Mouse (Mus musculus) liver, adult (tissue): ENCODE measurements around the gene Slc12a8.
A peak's percentile ranks its signal among the peaks of the same experiment; 100 is the strongest.

ENCODE experiments used
- GATA4 ChIP-seq: IDR thresholded peaks from 2 replicates; pipeline ENCODE4 v1.6.1; 2014; ENCODE audit warnings: mild to moderate bottlenecking, low read length; ENCODE audit not compliant: insufficient replicate concordance

The Slc12a8 gene

DNA sequence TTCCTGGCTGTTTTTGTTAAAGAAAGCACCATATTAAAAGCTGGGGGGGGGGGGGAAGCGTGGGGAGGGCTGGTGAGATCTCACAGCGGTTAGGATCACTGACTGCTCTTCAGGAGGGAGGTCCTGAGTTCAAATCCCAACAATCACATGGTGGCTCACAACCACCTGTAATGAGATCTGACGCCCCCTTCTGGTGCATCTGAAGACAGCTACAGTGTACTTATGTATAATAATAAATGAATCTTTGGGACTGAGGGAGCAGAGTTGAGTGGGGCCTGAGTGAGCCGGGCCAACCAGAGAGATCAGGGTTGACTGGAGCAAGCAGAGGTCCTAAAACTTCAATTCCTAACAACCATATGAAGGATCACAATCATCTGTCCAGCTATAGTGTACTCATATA is 155.1 kb downstream of the Slc12a8 start:
- no peak for TF ChIP-seq GATA4

DNA sequence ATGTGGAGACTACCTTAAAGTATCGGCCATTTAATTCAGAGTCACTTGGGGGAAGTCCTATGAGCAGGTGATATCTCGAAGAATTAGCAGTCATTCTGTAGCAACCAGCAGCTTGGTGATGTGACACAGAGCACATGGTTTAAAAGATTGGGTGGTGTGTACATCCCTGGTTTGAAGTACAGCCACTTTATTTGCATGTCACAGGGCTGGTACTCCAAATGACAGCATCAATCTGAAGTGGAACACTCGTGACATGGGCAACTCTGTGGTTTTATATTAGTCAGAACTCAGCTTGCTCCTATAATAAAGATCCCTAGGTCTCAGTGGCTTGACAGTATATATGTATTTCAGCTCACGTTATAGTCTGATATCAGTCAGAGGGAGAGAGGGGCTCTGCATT is 155.5 kb downstream of the Slc12a8 start:
- no peak for TF ChIP-seq GATA4

DNA sequence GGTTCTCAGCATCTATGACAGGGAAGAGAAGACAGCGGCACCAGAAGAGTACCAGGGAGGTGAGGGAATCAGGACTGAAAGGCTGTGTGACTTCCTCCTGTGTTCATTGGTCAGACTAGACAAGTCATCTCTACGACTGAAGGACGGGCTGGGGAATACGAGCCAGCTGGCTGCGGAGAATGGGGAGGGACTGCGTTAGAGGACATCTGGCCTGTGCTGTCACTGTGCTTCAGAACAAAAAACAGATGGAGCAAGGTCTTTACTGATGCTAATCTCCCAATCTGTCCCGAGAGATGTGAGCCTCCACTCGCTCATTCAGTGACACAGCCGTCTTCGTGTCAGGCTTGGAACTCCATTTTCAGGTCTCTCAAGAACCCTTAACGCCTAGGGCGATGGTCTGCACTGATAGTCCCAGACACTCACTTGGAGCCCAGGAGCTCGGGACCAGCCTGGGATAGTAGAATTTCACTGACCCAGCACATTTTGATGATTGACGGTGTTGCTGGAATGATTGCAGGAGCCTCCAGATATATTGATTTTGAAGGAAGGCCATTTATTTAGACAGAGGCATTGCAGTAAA is 156.5 kb downstream of the Slc12a8 start:
- no peak for TF ChIP-seq GATA4

DNA sequence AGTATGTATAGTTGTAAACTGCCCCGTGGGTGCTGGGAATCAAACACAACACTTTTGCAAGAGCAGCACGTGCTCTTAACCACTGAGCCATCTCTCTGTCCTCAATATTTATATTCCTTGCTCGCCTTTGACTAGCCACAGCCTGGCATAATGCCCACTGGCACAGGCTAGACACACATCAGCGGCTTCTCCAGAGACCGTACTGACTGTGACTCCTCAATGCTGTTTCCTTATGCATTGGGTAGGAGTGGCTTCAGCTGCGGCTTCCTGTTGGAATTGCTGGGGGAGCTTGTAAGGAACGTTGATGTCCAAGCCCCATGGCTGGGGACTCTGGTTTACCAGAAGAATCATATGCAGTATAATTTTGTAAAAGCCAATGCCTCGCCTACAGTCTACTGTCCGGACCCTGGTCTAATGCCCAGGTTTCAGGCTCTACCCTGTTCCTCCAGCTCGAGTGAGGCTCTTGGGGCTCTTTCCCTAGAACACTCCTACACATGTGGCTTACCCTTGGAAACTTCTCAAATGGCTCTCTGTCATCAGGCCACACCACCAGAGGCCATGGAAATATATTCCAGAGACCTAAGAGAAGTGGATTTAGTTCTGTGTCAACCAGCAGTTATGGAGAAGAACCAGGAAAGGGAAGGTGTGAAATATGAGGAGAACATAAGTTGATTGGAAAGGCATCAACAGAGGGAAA is 158.2 kb downstream of the Slc12a8 start:
- no peak for TF ChIP-seq GATA4

DNA sequence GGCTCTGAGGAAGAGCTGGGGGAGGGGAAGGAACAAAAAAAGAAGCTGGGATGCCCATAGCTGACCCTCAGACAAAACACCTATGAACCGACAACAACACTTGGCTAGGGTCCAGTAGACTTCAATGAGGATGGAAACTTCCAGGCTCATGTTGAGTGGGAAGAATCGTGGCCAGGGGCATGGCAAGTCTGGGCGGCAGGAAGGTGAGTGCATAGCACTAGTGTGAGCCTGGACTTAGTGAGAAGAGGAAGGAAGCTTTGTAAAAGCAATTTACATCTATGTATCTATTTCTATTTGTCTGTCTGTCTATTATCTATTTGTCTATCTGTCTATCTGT is 158.7 kb downstream of the Slc12a8 start:
- no peak for TF ChIP-seq GATA4

DNA sequence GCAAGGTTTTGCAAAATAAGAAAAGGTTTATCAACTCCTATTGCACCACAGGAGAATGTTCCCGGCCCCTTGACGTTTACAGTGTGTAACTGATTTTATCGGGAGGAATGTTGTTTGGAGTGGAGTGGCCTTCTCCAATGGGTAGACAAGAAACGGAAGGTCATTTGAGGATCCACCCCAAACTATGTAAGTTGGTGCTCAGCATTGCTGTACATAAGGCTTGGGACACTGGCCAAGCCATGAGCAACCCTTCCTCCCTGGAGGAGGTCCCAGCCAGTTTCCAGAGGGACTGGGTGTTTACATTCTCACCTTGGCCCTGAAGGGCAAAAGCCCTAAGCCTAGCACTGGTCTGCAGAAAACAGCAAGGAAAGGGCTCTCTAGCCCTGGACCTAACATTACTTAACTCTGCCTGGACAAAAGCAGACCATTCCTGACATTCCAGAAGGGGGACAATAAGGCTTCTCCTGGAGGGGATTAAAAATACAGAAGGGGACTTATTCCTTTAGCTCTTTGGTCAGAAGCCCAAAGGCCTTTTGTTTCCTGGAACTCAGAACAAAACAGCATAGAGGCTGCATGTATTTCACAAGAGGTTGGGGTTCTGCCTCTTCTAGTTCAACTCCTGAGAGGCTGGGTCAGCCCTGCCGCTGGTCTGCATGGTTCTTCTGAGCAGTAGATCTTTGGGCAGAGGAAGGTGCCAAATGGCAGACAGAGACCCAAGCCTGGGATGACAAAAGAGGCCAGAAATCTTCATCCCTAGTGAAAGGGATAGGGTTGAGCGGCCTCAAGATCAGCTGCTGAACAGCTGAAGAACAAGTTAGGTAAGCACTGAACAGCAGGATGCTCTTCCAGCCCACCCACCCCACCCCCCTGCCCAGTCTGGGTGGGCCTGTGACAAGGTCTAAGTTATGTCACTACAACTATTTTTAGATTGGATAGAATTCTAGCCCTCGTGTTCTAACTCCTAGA is 159.5 kb downstream of the Slc12a8 start:
- peak; percentile 31; the same call in 1 of the 2 replicates for TF ChIP-seq GATA4

DNA sequence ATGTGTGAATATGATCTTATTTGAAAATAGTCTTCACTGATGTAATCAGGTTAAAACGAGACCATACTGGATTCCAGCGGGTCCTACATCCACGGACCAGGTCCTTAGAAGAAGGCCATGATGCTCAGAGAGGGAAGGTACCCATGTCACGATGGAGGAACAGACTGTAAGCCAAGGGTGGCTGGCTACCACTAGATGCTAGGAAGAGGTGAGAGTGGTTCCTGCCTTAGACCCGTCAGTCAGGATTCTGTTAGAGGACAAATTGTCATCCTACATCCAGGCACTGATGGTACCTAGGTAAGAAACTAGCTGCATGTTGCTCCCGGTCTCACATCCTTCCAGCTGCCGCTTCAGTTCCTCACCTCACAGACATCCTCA is 160.2 kb downstream of the Slc12a8 start:
- TF ChIP-seq GATA4, result no peak

DNA sequence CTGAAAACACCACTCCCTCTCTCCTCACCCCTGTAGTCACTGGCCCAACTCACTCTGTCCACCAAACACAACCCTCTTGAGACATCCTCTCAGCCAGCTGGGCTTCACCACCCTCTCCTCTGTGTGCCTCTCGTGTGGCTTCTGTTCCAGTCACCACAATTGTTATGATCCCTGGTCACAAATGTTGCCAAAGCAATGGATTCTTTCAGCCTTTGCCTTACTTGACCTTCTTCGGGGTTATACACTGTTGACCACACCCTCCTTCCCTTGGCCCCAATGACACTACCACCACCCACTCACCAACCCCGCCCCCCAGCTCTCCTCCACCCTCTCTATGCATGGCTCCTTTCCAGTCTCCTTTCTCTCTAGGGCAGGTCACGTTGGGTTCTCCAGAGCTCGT is 160.8 kb downstream of the Slc12a8 start:
- no peak for TF ChIP-seq GATA4

DNA sequence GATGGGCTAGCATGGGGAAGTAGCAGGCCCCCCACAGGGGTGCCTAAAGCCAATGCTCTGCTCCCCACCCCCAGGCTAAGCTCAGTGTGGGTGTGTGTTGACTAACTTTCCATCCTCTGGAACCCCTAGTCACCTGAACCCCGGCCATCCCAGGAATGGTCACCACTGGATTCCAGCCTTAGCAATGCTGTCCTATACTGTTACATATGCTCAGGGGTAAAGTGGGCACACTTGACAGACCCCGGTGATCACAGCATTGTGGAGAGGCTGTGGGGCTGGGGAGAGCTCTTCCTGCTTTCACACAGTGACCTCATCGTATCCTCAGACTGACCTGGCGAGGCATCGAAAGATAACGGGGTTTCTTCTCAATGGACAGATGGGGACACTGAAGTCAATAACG is 163.1 kb downstream of the Slc12a8 start:
- TF ChIP-seq GATA4, result no peak

DNA sequence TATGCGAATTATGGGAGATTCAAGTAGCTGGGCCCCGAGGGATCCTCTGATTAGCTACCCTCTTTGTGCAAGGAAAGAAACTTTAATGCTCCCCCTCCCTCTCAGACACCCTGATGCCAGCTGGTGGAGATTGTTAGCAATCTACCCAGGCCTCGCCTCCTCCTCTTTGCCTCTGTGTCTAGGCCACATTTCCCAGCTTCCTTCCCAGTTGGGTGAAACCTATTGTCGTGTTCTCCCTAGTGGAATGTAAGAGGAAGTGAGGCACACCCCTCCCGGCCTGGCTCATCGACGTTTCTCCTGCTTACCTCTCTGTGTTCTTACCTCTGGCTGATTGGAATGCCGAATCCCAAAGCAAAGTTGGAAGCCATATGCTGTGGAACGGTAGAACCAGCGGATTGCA is 163.7 kb downstream of the Slc12a8 start:
- no peak for TF ChIP-seq GATA4

DNA sequence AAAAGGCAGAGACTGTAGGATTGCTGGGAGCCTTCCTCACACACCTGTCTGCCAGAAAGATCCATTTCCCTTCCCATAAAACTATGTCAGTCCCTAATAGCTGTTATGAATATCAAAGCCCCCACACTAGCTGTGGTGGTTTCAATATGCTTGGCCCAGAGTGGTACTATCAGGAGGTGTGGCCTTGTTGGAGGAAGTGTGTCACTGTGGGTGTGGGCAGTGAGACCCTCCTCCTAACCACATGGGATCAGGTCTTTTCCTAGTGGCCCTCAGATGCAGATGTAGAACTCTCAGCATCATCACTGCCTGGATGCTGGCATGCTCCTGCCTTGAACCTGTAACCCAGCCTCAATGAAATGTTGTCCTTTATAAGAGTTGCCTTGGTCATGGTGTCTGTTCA is 164.5 kb downstream of the Slc12a8 start:
- no peak for TF ChIP-seq GATA4

DNA sequence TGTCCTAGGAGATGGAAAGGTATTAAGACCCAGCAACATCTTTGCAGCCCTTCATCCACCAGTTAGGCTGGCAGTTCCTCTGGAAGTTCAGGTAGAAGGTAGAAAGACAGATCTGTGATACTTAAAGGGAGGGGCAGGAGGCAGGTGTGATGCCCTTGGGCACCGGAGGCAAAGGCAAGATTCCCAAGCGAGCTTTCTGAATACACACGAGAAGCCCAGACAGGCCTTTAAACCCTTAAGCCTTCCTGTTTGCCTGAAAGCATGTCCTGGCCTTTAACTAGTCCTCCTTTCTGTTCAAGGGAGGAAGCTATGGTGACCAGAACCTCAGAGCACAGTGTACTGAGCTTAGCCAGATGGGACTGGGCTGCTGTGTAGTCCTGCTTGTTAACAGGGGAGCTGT is 165.5 kb downstream of the Slc12a8 start:
- no peak for TF ChIP-seq GATA4

DNA sequence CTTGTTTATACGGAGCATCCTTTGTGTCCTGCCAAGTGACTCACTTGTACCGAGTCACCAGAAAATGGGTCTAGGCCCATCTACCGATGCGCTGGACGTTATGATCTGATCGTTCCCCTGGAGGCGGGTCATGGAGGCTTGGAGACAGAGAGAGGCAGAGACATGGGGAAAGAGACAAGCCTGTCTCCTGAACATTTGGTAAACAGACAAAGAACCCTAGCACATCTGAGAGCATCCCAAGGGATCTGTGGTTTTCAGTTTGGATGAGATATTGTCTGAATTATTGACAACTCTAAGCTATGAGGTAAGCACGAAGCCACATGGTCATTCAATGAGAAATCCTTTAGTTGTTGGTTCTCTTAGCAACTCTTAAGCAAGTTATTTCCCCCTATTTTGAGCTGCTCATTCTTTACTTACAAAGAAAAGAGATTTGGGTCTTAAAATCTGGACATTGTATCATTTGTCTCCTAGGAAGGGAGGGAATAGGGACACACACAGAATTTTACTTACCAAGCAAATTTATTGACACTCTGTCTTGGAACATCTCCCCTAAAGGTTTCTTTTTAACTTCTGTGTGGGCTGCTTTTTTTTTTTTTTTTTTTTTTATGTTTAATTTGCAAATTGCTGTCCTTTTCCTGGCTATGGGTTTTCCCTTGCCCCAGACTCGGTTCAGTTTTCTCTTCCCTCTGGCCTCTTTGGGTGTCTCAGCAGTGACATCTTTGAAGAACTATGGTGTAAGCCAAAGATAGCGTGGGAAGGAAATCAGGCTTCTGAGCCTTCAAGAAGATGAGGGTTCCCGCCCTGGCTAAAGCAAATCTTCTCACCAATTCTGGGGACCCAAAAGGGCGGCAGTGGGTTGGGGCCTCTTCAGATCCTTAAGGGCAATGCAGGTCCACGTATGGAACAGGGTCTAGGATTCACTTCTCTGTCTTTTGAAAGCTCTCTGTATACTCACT is 166.4 kb downstream of the Slc12a8 start:
- no peak for TF ChIP-seq GATA4

DNA sequence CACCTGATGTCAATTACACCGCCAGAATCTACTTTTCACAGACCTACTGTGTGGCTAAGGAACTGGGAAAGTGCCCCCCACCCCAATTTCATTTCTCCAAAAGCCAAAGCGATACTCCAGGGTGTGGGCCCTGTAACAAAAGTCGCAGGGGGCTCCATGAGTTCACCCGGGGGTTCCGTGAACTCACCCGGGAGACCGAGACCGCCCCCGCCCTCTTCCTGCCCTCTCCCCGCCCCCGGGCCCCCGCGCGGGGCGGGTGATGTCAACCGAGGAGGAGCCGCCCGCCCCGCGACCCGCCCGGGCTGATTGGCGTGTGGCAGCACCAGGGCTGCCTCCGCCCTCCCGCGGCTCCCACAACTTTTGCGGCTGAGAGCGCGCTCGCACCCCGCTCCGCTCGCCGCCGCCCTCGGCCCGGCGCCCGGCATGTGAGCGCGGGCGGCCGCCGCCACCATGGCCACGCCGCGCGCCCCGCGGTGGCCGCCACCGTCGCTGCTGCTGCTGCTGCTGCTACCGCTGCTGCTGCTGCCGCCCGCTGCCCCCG is 167.1 kb downstream of the Slc12a8 start, which contains the start of gene Heg1:
TSS of gene Heg1 (plus strand) at position 209 of the 541 bp plus-strand sequence.
- no peak for TF ChIP-seq GATA4
